Mouse (Mus musculus) ZHBTc4 (cell line): ENCODE results near the gene Sprr2k.

Experiments
- DNase-seq: peaks from one replicate; pipeline ENCODE4 v3.0.0-alpha.2; 2011; ENCODE audit warnings: low read depth, low spot score

Sprr2k gene

GRCm38 (mm10) chr3:92432282-92432681, at the start of gene Sprr2k:
Gene Sprr2k (plus strand): TSS chr3:92432582.
- DNase-seq = no peak

- DNase-seq = no peak
These were observed 47.0 kb upstream of the Sprr2k start, which contains the start of gene Sprr2h for GRCm38 (mm10) chr3:92385385-92385784. Gene Sprr2h (plus strand): TSS chr3:92385685.

- no peak for DNase-seq
These were observed 38.1 kb upstream of the Sprr2k start for GRCm38 (mm10) chr3:92394301-92394700.

- DNase-seq = no peak
These were observed 24.7 kb upstream of the Sprr2k start, which contains the start of gene Sprr2i for GRCm38 (mm10) chr3:92407691-92408090. Gene Sprr2i (plus strand): TSS chr3:92407991.

- no peak for DNase-seq
These were observed 14.6 kb upstream of the Sprr2k start, which contains the start of gene Sprr2j-ps for GRCm38 (mm10) chr3:92417782-92418181. Gene Sprr2j-ps (plus strand): TSS chr3:92418082.

GRCm38 (mm10) chr3:92429323-92429722, 3.1 kb upstream of the Sprr2k start, which contains the start of gene Gm9774:
Gene Gm9774 (minus strand): TSS chr3:92429423.
- DNase-seq = no peak

- DNase-seq = no peak
These were observed 6.3 kb downstream of the Sprr2k start, which contains the start of gene Sprr1b for GRCm38 (mm10) chr3:92438689-92439088. Gene Sprr1b (minus strand): TSS chr3:92438789.

GRCm38 (mm10) chr3:92440177-92440576, 7.8 kb downstream of the Sprr2k start:
- no peak for DNase-seq

GRCm38 (mm10) chr3:92455151-92455550, 22.8 kb downstream of the Sprr2k start:
- no peak for DNase-seq

- no peak for DNase-seq
These were observed 26.2 kb downstream of the Sprr2k start, which contains the start of gene Sprr3 for GRCm38 (mm10) chr3:92458620-92459019. Gene Sprr3 (minus strand): TSS chr3:92458720.

- DNase-seq = no peak
These were observed 34.2 kb downstream of the Sprr2k start for GRCm38 (mm10) chr3:92466576-92466975.

GRCm38 (mm10) chr3:92467424-92467823, 35.0 kb downstream of the Sprr2k start:
- DNase-seq = no peak

- DNase-seq = no peak
These were observed 37.7 kb downstream of the Sprr2k start for GRCm38 (mm10) chr3:92470111-92470510.

- DNase-seq = peak; percentile 28
These were observed 48.9 kb downstream of the Sprr2k start for GRCm38 (mm10) chr3:92481249-92481648.
